Mouse (Mus musculus) inflammation-experienced regulatory T-cells, adult 6 months (primary cell): ENCODE data around the gene Chd4. TPM values are rescaled to one million over a fixed set of nuclear protein-coding genes. Genes with fewer than 3 reads are reported as not detected.
"Not testable (repeated sequence)": the region's sequence is repeated elsewhere in the genome, so short reads cannot be mapped to it uniquely, and the experiment has no call there.

Experiments
- ATAC-seq: one replicate; pipeline ENCODE4 v1.8.0; 2017
- polyA plus RNA-seq, 3 experiments: library from polyadenylated mRNA; unstranded; fragments of 100-300 nt; shearing (Covaris generic); gene quantifications; one replicate each; pipeline ENCODE4 v1.2.1; 2017

Chd4 gene
- polyA plus RNA-seq, 3 experiments from 2014 or later = 47.0 to 76.3 (median 61.6) TPM

DNA sequence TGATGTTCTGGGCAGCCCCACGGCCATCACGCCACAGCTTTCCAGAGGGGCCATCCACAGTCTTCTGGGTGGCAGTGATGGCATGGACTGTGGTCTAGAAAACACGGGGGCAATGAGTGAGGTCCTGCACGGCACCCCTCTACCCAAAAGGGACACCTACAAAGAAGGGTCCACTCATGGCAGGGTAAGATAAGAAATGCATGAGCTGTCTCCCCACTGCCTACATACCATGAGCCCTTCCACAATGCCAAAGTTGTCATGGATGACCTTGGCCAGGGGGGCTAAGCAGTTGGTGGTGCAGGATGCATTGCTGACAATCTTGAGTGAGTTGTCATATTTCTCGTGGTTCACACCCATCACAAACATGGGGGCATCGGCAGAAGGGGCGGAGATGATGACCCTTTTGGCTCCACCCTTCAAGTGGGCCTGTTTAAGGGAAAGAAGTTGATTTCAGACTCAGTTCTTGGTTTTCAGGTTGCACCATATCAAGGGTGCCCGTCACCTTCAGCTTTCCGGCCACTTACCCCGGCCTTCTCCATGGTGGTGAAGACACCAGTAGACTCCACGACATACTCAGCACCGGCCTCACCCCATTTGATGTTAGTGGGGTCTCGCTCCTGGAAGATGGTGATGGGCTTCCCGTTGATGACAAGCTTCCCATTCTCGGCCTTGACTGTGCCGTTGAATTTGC is 67.0 kb downstream of the Chd4 start:
- not testable (repeated sequence) for ATAC-seq

DNA sequence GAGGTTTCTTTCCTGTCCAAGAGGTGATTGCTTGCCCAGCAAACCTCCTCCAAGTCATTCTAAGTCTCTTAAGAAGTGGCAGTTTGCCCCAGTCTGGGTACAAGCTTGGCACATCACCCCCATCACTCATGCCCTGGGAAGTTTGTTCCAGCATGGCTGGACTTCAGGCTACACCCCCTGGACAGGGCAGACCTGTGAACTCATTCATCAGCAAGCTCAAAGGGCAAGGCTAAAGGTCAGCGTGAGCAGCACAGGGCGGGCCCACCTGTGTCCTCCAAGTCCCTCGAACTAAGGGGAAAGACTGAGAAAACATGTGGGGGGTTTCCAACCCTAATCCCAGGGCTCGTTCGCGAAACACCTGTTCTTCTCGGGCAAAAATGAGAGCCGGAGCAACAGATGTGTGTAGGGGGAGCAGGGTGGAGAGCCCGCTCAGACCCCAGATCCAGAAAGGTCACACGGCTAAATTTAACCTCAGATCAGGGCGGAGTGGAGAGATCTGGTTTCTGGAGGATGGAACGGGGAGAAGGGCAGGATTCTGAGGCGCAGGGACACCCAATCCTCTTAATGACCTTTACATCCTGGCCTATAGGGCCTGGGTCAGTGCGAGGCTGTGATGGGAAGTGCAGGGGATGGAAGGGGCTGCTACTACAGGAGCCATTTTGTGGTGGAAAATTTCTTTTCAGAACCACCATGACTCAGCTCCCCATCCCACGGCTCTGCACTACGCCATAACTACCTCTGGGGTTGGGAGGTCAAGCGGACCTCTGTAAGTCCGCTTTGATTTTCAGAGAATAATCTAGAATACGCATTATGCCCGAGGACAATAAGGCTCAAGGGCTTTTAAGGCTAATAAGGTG is 68.2 kb downstream of the Chd4 start:
- ATAC-seq = no peak

GRCm38 (mm10) chr6:125164672-125165327 is 69.0 kb downstream of the Chd4 start:
- peak; percentile 24 for ATAC-seq

- peak; percentile 91 for ATAC-seq
Observed at GRCm38 (mm10) chr6:125165328-125165891, 69.6 kb downstream of the Chd4 start.

- ATAC-seq = no peak
Observed at GRCm38 (mm10) chr6:125166051-125166751, 70.4 kb downstream of the Chd4 start, which contains the start of gene Gapdh. Gene Gapdh (minus strand): TSS chr6:125166467.

DNA sequence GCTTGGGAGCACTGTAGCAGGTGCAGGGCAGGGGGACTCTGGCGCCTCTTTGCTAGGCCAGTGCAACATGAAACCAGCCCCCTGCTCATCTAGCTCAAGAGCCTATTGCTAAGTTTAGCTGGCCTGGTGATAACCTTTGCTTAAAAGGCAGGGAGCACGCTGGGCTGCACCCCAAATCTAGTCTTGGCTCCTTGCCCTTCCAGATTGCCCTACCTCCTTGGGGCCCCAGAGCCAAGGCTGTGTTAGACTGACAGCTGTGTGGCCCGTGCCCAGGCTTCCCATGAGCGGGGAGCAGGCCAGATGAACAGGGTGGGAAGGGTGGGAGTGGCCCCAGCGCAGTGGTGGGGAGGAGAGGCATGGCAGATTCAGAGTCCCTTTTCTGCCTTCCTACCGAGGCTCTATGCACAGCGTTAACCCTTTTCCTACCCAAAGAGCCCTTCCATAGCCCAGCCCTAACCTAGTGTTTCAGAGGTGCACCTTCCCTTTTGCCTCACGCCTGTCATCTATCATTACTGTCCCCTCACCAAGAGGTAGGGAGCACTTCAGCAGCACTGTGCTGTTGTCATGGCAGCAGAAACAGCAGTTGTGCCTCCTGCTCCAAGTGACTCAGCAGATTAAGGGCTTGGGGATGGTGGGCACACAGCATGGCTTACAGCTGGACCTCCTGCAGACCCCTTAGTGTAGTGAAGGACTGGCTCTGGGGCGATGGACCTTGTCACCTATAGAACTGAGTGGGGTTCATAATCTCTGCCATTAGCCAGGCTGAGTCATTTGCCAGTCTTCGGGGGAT is 71.3 kb downstream of the Chd4 start:
- no peak for ATAC-seq

DNA sequence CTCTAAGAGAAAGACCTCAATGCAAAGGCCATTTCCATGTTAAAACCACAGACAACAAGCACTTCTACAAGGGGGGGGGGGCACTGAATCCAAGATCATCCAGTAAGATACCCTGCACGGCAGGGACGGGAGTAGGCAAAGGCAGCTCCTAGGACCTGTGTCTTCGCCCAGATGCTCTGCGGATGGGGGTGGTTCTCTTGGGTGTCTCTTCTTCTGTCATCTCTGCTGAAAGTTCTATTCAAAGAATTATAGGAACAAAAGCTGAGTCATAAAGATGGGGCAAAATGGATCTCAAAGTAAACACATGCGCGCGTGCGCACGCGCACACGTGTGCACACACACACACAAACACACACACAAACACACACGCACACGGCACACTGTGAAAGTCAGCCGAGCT is 72.3 kb downstream of the Chd4 start:
- no peak for ATAC-seq

DNA sequence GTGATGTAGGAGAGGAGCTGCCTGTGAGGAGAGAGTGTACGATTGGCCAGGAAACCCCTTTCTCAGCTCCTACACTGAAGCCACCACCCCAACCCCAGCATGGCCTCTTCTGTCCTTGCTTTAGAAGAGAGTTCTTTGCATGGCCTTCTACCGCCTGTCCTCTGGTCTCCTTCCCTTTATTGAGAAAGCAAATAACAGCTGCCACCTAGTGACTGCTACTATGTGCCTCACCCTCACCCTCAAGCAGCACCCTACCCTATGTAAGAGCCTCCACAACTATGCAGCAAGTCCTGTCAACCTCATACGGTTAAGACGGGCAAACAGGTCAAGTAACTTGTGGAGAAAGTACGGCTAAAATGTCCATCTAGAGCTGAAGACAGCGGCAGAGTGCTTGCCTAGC is 74.4 kb downstream of the Chd4 start:
- no peak for ATAC-seq

DNA sequence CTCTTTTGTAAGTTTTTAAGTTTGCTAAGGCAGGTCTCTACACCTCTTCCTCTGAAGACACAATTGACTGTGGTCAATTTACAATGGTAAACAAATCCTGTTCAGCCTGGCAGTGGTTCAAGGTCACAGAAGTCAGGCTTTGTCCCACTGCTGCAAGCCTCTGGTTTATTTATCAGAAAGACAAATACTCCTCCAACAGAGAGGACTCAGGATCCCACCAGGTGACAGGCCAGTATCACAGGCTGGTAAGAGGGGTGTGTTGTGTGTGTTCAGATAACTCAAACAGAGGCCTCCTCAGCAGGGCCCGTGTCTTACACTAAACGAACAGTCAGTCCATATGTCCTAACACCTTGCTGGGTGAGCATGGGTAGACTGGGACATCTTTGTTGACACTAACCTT is 76.7 kb downstream of the Chd4 start:
- ATAC-seq = no peak

GRCm38 (mm10) chr6:125173256-125173655 is 77.5 kb downstream of the Chd4 start:
- no peak for ATAC-seq

DNA sequence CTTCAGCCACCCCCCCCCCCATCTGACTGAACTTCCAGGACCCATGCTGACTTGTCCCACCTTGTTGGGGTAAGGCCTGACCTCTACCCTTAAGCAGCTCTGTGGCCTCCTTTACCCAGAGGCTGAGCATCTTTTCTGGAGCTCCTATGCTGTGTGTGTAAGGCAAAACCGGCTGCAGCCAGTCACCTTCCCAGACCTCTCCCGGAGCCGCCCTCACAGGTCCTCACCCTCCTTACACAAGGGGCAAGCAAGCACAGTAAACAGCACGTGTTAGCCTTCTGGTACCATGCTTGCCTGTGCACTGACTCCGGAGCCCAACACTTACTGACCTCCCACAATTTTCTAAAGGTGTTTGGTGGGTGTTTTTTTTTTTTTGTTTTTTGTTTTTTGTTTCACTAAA is 79.7 kb downstream of the Chd4 start:
- ATAC-seq = no peak

DNA sequence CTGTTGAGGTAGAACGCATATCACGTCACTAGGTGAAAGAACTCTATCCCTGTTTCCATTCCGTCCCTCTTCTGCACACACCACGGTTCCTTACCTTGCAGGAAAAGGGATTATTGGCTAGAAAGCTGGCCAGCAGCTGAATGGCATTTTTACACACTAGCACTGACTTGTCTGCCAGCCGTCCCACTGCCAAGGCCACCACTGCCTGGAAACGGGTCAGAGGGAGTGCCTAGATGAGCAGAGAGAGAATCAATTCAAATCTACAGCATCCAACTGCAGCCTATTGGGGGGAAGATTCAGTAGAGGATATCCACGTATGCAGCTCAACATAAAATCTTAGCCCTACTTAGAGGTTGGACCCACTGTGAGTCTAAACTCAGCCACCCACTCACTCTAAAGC is 83.8 kb downstream of the Chd4 start:
- no peak for ATAC-seq

Other genes starting within 250 kb of the Chd4 start
- under 1 TPM in 2 of 3 experiments, not detected in 1; 0.30 to 0.36 TPM for gene P3h3, start 238.2 kb upstream of the Chd4 start, polyA plus RNA-seq
- under 1 TPM in 2 of 3 experiments, not detected in 1; 0.16 to 0.19 TPM for gene Gpr162, start 232.0 kb upstream of the Chd4 start, polyA plus RNA-seq
- 100 to 1,000 TPM; 319 to 446 (median 407) TPM for gene Cd4, start 207.8 kb upstream of the Chd4 start, polyA plus RNA-seq
- gene Lag3, start 184.3 kb upstream of the Chd4 start, polyA plus RNA-seq = 10 to 100 TPM; 30.8 to 40.1 (median 38.3) TPM
- gene Ptms, start 175.9 kb upstream of the Chd4 start, polyA plus RNA-seq = 10 to 100 TPM in 2 of 3 experiments, 1 to 10 TPM in 1; 9.5 to 15.5 (median 12.1) TPM
- 10 to 100 TPM; 35.6 to 70.5 (median 42.2) TPM for gene Mlf2, start 164.6 kb upstream of the Chd4 start, polyA plus RNA-seq
- 10 to 100 TPM; 36.7 to 65.7 (median 62.6) TPM for gene Cops7a, start 130.4 kb upstream of the Chd4 start, polyA plus RNA-seq
- under 1 TPM in 2 of 3 experiments, not detected in 1; 0.46 to 0.48 TPM for gene Pianp, start 99.3 kb upstream of the Chd4 start, polyA plus RNA-seq
- gene Zfp384, start 86.8 kb upstream of the Chd4 start, polyA plus RNA-seq = 1 to 10 TPM; 4.0 to 7.5 (median 4.0) TPM
- gene Ing4, start 56.2 kb upstream of the Chd4 start, polyA plus RNA-seq = 10 to 100 TPM; 39.9 to 61.7 (median 46.2) TPM
- gene Acrbp, start 46.3 kb upstream of the Chd4 start, polyA plus RNA-seq = 10 to 100 TPM in 2 of 3 experiments, 1 to 10 TPM in 1; 5.6 to 23.2 (median 17.7) TPM
- 10 to 100 TPM; 10.4 to 19.3 (median 12.1) TPM for gene Lpar5, start 28.1 kb upstream of the Chd4 start, polyA plus RNA-seq
- 10 to 100 TPM; 32.7 to 50.7 (median 48.1) TPM for gene Nop2, start 35.9 kb downstream of the Chd4 start, polyA plus RNA-seq
- 10 to 100 TPM in 1 of 3 experiments, 1 to 10 TPM in 2; 6.9 to 12.4 (median 9.8) TPM for gene Iffo1, start 49.3 kb downstream of the Chd4 start, polyA plus RNA-seq
- gene Gapdh, start 70.5 kb downstream of the Chd4 start, polyA plus RNA-seq = 100 to 1,000 TPM; 217 to 463 (median 365) TPM
- gene Ncapd2, start 95.7 kb downstream of the Chd4 start, polyA plus RNA-seq = 10 to 100 TPM; 25.4 to 88.8 (median 51.2) TPM
- 100 to 1,000 TPM in 1 of 3 experiments, 10 to 100 TPM in 2; 65.3 to 102 (median 74.3) TPM for gene Mrpl51, start 95.8 kb downstream of the Chd4 start, polyA plus RNA-seq
- gene Vamp1, start 119.6 kb downstream of the Chd4 start, polyA plus RNA-seq = 10 to 100 TPM in 2 of 3 experiments, 1 to 10 TPM in 1; 9.8 to 20.8 (median 18.2) TPM
- gene Tapbpl, start 135.9 kb downstream of the Chd4 start, polyA plus RNA-seq = 10 to 100 TPM; 79.6 to 89.3 (median 88.6) TPM
- 100 to 1,000 TPM; 258 to 621 (median 560) TPM for gene Cd27, start 141.0 kb downstream of the Chd4 start, polyA plus RNA-seq
- gene Tuba3a, start 190.1 kb downstream of the Chd4 start, polyA plus RNA-seq = 1 to 10 TPM in 2 of 3 experiments, under 1 TPM in 1; 0.70 to 2.7 (median 2.6) TPM
- under 1 TPM in 2 of 3 experiments, not detected in 1; 0.21 to 0.23 TPM for gene Ltbr, start 217.9 kb downstream of the Chd4 start, polyA plus RNA-seq
- gene Scnn1a, start 224.7 kb downstream of the Chd4 start, polyA plus RNA-seq = not detected